Mouse (Mus musculus): ENCODE results near the gene Slc13a4.
A peak's percentile ranks its signal among the peaks of the same experiment; 100 is the strongest.

Gene Slc13a4

GRCm38 (mm10) chr6:35302581-35302980 lies 5.3 kb downstream of the Slc13a4 start:
- DNase-seq (ENCODE audit: low spot score in 2 of 2) = no peak

- DNase-seq (ENCODE audit: low spot score in 2 of 2) = no peak
Observed at GRCm38 (mm10) chr6:35298323-35298722, 9.6 kb downstream of the Slc13a4 start.

GRCm38 (mm10) chr6:35297516-35298227 lies 10.3 kb downstream of the Slc13a4 start:
- DNase-seq (ENCODE audit: low spot score in 2 of 2) = no peak

- DNase-seq (ENCODE audit: low spot score in 2 of 2) = no peak
Observed at GRCm38 (mm10) chr6:35297001-35297400, 10.9 kb downstream of the Slc13a4 start.

- DNase-seq (ENCODE audit: low spot score in 2 of 2) = no peak
Observed at GRCm38 (mm10) chr6:35294964-35295363, 13.0 kb downstream of the Slc13a4 start.

GRCm38 (mm10) chr6:35289676-35290075 lies 18.3 kb downstream of the Slc13a4 start:
- DNase-seq (ENCODE audit: low spot score in 2 of 2) = no peak

- no peak for DNase-seq (ENCODE audit: low spot score in 2 of 2)
Observed at GRCm38 (mm10) chr6:35288920-35289319, 19.0 kb downstream of the Slc13a4 start.

- DNase-seq (ENCODE audit: low spot score in 2 of 2) = peak in 1 of 2 experiments; percentile 10
Observed at GRCm38 (mm10) chr6:35288114-35288761, 19.7 kb downstream of the Slc13a4 start.

- DNase-seq (ENCODE audit: low spot score in 2 of 2) = no peak
Observed at GRCm38 (mm10) chr6:35279306-35279705, 28.6 kb downstream of the Slc13a4 start.

GRCm38 (mm10) chr6:35277903-35278587 lies 29.9 kb downstream of the Slc13a4 start:
- no peak for DNase-seq (ENCODE audit: low spot score in 2 of 2)

GRCm38 (mm10) chr6:35273391-35274082 lies 34.4 kb downstream of the Slc13a4 start:
- DNase-seq (ENCODE audit: low spot score in 2 of 2) = no peak

- DNase-seq (ENCODE audit: low spot score in 2 of 2) = no peak
Observed at GRCm38 (mm10) chr6:35271868-35272765, 35.8 kb downstream of the Slc13a4 start.

GRCm38 (mm10) chr6:35271094-35271855 lies 36.7 kb downstream of the Slc13a4 start:
- no peak for DNase-seq (ENCODE audit: low spot score in 2 of 2)

GRCm38 (mm10) chr6:35269643-35270042 lies 38.3 kb downstream of the Slc13a4 start:
- no peak for DNase-seq (ENCODE audit: low spot score in 2 of 2)

GRCm38 (mm10) chr6:35268711-35269110 lies 39.2 kb downstream of the Slc13a4 start:
- no peak for DNase-seq (ENCODE audit: low spot score in 2 of 2)

- no peak for DNase-seq (ENCODE audit: low spot score in 2 of 2)
Observed at GRCm38 (mm10) chr6:35265580-35266278, 42.2 kb downstream of the Slc13a4 start.

GRCm38 (mm10) chr6:35260531-35260930 lies 47.4 kb downstream of the Slc13a4 start:
- DNase-seq (ENCODE audit: low spot score in 2 of 2) = no peak

GRCm38 (mm10) chr6:35259526-35259925 lies 48.4 kb downstream of the Slc13a4 start:
- DNase-seq (ENCODE audit: low spot score in 2 of 2) = no peak

GRCm38 (mm10) chr6:35258922-35259321 lies 49.0 kb downstream of the Slc13a4 start:
- no peak for DNase-seq (ENCODE audit: low spot score in 2 of 2)

Data from spleen, postnatal 36 days (tissue).